Mouse (Mus musculus) spleen, adult 2 months (tissue): ENCODE data around the gene Kat2b.

Experiments
- CTCF ChIP-seq: fragments of 200-500 bp; IDR thresholded peaks from 2 replicates; pipeline ENCODE4 v1.5.1; 2011; ENCODE audit warnings: mild to moderate bottlenecking, inconsistent platforms; ENCODE audit not compliant: insufficient read depth, insufficient read length, insufficient replicate concordance; ENCODE audit errors: extremely low read depth
- POLR2A ChIP-seq: fragments of 200-500 bp; IDR thresholded peaks from 2 replicates; pipeline ENCODE4 v1.6.1; 2011; ENCODE audit warnings: low read depth, low read length, inconsistent platforms

DNA sequence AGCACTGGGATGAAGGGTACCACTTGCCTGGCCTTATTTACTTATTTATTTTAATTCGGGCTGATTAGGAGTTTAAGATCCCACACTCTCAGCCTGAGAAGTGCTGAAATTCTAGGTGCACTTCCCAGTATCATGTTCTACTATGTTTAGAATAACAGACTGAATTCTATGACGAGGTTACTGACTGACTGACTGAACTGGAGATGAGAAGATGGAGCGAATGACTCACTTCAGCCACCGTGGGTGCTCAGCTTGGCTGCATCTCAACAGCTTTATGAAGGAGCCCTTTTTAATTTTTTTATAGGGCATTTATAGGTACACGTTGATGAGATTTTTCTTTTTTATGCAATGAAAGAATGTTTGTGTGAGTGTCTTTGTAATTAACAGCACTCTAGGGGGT lies 11.1 kb downstream of the Kat2b start:
- TF ChIP-seq CTCF (no peak), POLR2A (no peak)
